Mouse (Mus musculus) CH12.LX (cell line): ENCODE data around the gene Sirt3. TPM values are rescaled to one million over a fixed set of nuclear protein-coding genes. Genes with fewer than 3 reads are reported as not detected.

Experiments
- DNase-seq: peaks from one replicate; pipeline ENCODE4 v3.0.0-alpha.2; 2013; ENCODE audit errors: extremely low read depth
- H3K27ac ChIP-seq: 2 replicates; pipeline ENCODE4 v1.5.1; 2012; ENCODE audit warnings: low read depth, mild to moderate bottlenecking, control low read depth, moderate library complexity; ENCODE audit not compliant: insufficient read depth
- H3K27me3 ChIP-seq: replicated peaks from 2 replicates; pipeline ENCODE3; 2012; ENCODE audit warnings: inconsistent platforms
- H3K36me3 ChIP-seq, 2 experiments: replicated peaks in 1 of 2; 2 replicates each; pipeline versions ENCODE3 to v1.6.1; 2012; ENCODE audit warnings: inconsistent platforms in 1 of 2, low read length in 1 of 2, mild to moderate bottlenecking in 1 of 2, mixed read lengths in 1 of 2, moderate library complexity in 1 of 2; ENCODE audit not compliant: control insufficient read depth in 1 of 2, insufficient read depth in 1 of 2
- H3K4me1 ChIP-seq, 2 experiments: 2 replicates each; pipeline ENCODE4 v1.6.1; 2012; ENCODE audit warnings: inconsistent platforms in 1 of 2, moderate library complexity in 1 of 2; ENCODE audit not compliant: insufficient read depth in 2 of 2, control insufficient read depth in 1 of 2
- H3K4me2 ChIP-seq: 2 replicates; pipeline ENCODE4 v1.6.1; 2012; ENCODE audit warnings: low read depth, mild to moderate bottlenecking, control low read depth; ENCODE audit not compliant: poor library complexity, insufficient read depth, severe bottlenecking
- H3K4me3 ChIP-seq, 3 experiments: fragments of 150-350 bp in 1 of 3; sonication (generic) in 1 of 3; replicated peaks in 1 of 3; 2 replicates each; pipeline versions ENCODE3 to v1.5.1; 2011 to 2012; ENCODE audit warnings: low read depth in 2 of 3, low read length in 2 of 3, mild to moderate bottlenecking in 2 of 3, moderate library complexity in 2 of 3, control low read depth in 1 of 3, improper control_type of control experiment in 1 of 3, inconsistent platforms in 1 of 3, mixed read lengths in 1 of 3; ENCODE audit not compliant: poor library complexity in 1 of 3
- H3K79me2 ChIP-seq: replicated peaks from 2 replicates; pipeline ENCODE4 v1.6.1; 2012; ENCODE audit warnings: mild to moderate bottlenecking, moderate library complexity; ENCODE audit not compliant: control insufficient read depth, poor library complexity, insufficient read depth, severe bottlenecking; ENCODE audit errors: extremely low read depth
- H3K9ac ChIP-seq: 2 replicates; pipeline ENCODE4 v1.6.1; 2012; ENCODE audit warnings: low read depth, mild to moderate bottlenecking, control low read depth, moderate library complexity; ENCODE audit not compliant: insufficient read depth
- H3K9me3 ChIP-seq: replicated peaks from 2 replicates; pipeline ENCODE3; 2012; ENCODE audit warnings: low read length, inconsistent platforms, mixed read lengths
- BHLHE40 ChIP-seq: IDR thresholded peaks from 2 replicates; pipeline ENCODE4 v1.6.1; 2011; ENCODE audit warnings: mild to moderate bottlenecking, low read depth, low read length, improper control_type of control experiment
- CHD2 ChIP-seq: IDR thresholded peaks from 2 replicates; pipeline ENCODE4 v1.6.1; 2011; ENCODE audit warnings: low read length, improper control_type of control experiment
- CTCF ChIP-seq, 2 experiments: IDR thresholded peaks in 1 of 2; conservative IDR thresholded peaks in 1 of 2; 2 replicates each; pipeline ENCODE4 v1.5.1; 2011 to 2012; ENCODE audit warnings: low read depth in 2 of 2, low read length in 2 of 2, improper control_type of control experiment in 1 of 2, inconsistent platforms in 1 of 2, mild to moderate bottlenecking in 1 of 2, moderate library complexity in 1 of 2
- ELF1 ChIP-seq: IDR thresholded peaks from 2 replicates; pipeline ENCODE4 v1.6.1; 2014; ENCODE audit warnings: low read depth, mild to moderate bottlenecking, inconsistent platforms, low read length, improper control_type of control experiment
- EP300 ChIP-seq: IDR thresholded peaks from 2 replicates; pipeline ENCODE4 v1.6.1; 2011; ENCODE audit warnings: low read length, improper control_type of control experiment
- GABPA ChIP-seq: IDR thresholded peaks from 2 replicates; pipeline ENCODE4 v1.6.1; 2012; ENCODE audit warnings: low read depth, low read length, improper control_type of control experiment, inconsistent platforms; ENCODE audit not compliant: insufficient replicate concordance
- IRF4 ChIP-seq: IDR thresholded peaks from 2 replicates; pipeline ENCODE4 v1.6.1; 2014; ENCODE audit warnings: low read depth, mild to moderate bottlenecking, inconsistent platforms, low read length, improper control_type of control experiment
- JUND ChIP-seq: conservative IDR thresholded peaks from 2 replicates; pipeline ENCODE4 v1.6.1; 2011; ENCODE audit warnings: low read depth, low read length, improper control_type of control experiment
- KAT2A ChIP-seq: IDR thresholded peaks from 2 replicates; pipeline ENCODE4 v1.6.1; 2012; ENCODE audit warnings: low read length, improper control_type of control experiment, inconsistent platforms; ENCODE audit not compliant: insufficient replicate concordance
- MAFK ChIP-seq: IDR thresholded peaks from 2 replicates; pipeline ENCODE4 v1.6.1; 2011; ENCODE audit warnings: low read length, improper control_type of control experiment; ENCODE audit not compliant: insufficient replicate concordance
- MAX ChIP-seq: IDR thresholded peaks from 2 replicates; pipeline ENCODE4 v1.6.1; 2011; ENCODE audit warnings: low read length, improper control_type of control experiment
- MEF2A ChIP-seq: IDR thresholded peaks from 2 replicates; pipeline ENCODE4 v1.6.1; 2014; ENCODE audit warnings: low read depth, mild to moderate bottlenecking, inconsistent platforms, low read length, improper control_type of control experiment, borderline replicate concordance
- PAX5 ChIP-seq: IDR thresholded peaks from 2 replicates; pipeline ENCODE4 v1.6.1; 2012; ENCODE audit warnings: low read length, inconsistent platforms, mixed read lengths
- POLR2A ChIP-seq: IDR thresholded peaks from 2 replicates; pipeline ENCODE4 v1.6.1; 2011; ENCODE audit warnings: low read depth, mild to moderate bottlenecking, improper control_type of control experiment, low read length
- POLR2AphosphoS2 ChIP-seq: IDR thresholded peaks from 2 replicates; pipeline ENCODE4 v1.6.1; 2011; ENCODE audit warnings: low read depth, low read length, improper control_type of control experiment
- RAD21 ChIP-seq: IDR thresholded peaks from 2 replicates; pipeline ENCODE4 v1.6.1; 2011; ENCODE audit warnings: low read depth, mild to moderate bottlenecking, low read length, improper control_type of control experiment, moderate library complexity
- SIN3A ChIP-seq: IDR thresholded peaks from 2 replicates; pipeline ENCODE4 v1.6.1; 2012; ENCODE audit warnings: low read length, improper control_type of control experiment, inconsistent platforms
- SMC3 ChIP-seq: IDR thresholded peaks from 2 replicates; pipeline ENCODE4 v1.6.1; 2011; ENCODE audit warnings: low read depth, low read length, improper control_type of control experiment
- TBP ChIP-seq: conservative IDR thresholded peaks from 2 replicates; pipeline ENCODE4 v1.6.1; 2011; ENCODE audit warnings: low read depth, low read length, improper control_type of control experiment
- TCF12 ChIP-seq: IDR thresholded peaks from 2 replicates; pipeline ENCODE4 v1.6.1; 2014; ENCODE audit warnings: low read depth, mild to moderate bottlenecking, inconsistent platforms, low read length, improper control_type of control experiment
- UBTF ChIP-seq: IDR thresholded peaks from 2 replicates; pipeline ENCODE4 v1.6.1; 2012; ENCODE audit warnings: low read depth, mild to moderate bottlenecking, inconsistent platforms, low read length, improper control_type of control experiment, moderate library complexity
- ZC3H11A ChIP-seq: IDR thresholded peaks from 2 replicates; pipeline ENCODE4 v1.6.1; 2012; ENCODE audit warnings: low read depth, mild to moderate bottlenecking, inconsistent platforms, low read length, improper control_type of control experiment
- ZKSCAN1 ChIP-seq: IDR thresholded peaks from 2 replicates; pipeline ENCODE4 v1.6.1; 2012; ENCODE audit warnings: low read depth, inconsistent platforms, low read length, improper control_type of control experiment, borderline replicate concordance
- ZMIZ1 ChIP-seq: IDR thresholded peaks from 2 replicates; pipeline ENCODE4 v1.6.1; 2012; ENCODE audit warnings: low read depth, mild to moderate bottlenecking, inconsistent platforms, low read length, improper control_type of control experiment
- ZNF384 ChIP-seq: IDR thresholded peaks from 2 replicates; pipeline ENCODE4 v1.6.1; 2012; ENCODE audit warnings: low read depth, low read length, improper control_type of control experiment, inconsistent platforms
- dilution Hi-C: fragments of 300-500 bp; cut with MboI; formaldehyde crosslinking; loops from 2 replicates; pipeline ENCODE4 v1.14.3; 2020; ENCODE audit warnings: low sequenced_read_pairs; ENCODE audit not compliant: extremely low pct_unique_long_range_greater_than_20kb, extremely low pct_ligation_motif_present
- in situ Hi-C: fragments of 300-500 bp; cut with MboI; formaldehyde crosslinking; loops from 3 replicates; pipeline ENCODE4 v1.14.3; 2019; ENCODE audit warnings: low sequenced_read_pairs, low pct_ligation_motif_present, low pct_unique_long_range_greater_than_20kb, mixed read lengths
- polyA plus RNA-seq: library from polyadenylated mRNA; unstranded; fragments of >175 nt; gene quantifications from 2 replicates; pipeline ENCODE4 v1.2.1, GENCODE M21; 2012; ENCODE audit warnings: low read depth; ENCODE audit not compliant: insufficient read length
- total RNA-seq, 2 experiments: library from RNA; depleted of rRNA; stranded (reverse); fragments of 300-350 nt in 1 of 2; fragments of >200 nt in 1 of 2; gene quantifications; 2 replicates each; pipeline ENCODE4 v1.2.3; 2012 to 2014

Gene Sirt3
- total and polyA plus RNA-seq, 3 experiments = 12.6 to 23.7 (median 16.6) TPM

- Histone ChIP-seq H3K79me2 (no peaks in the 10 kb centered on the region), H3K4me1 (no peaks in the 10 kb centered on the region), H3K4me3 (no peak overlapping the region), H3K9ac (no peak overlapping the region), H3K27ac (no peak overlapping the region), H3K36me3 (no peaks in the 10 kb centered on the region), H3K4me2 (no peak overlapping the region), H3K27me3 (peaks cover 81% of the 10 kb centered on the region)
- DNase-seq = no peak
- dilution Hi-C loops (no loop called here), in situ Hi-C loops (loop anchor here (25.0 kb wide), 1 partner anchor 749 kb away; the partner anchor contains the start of genes Caly and Prap1)
- no peak for TF ChIP-seq ELF1
- no peak for TF ChIP-seq CTCF (conservative IDR thresholded peaks at IDR 0.05 in 1 of 2, IDR thresholded peaks at IDR 0.05 in 1 of 2; ENCODE audit: low read depth in 2 of 2, low read length in 2 of 2)
- TF ChIP-seq MEF2A = no peak
- TF ChIP-seq JUND = no peak
- TF ChIP-seq TBP = no peak
- TF ChIP-seq EP300 = no peak
- TF ChIP-seq GABPA = no peak
- TF ChIP-seq PAX5 = no peak
- TF ChIP-seq SIN3A = no peak
- no peak for TF ChIP-seq MAX
- TF ChIP-seq IRF4 = no peak
- TF ChIP-seq ZC3H11A = no peak
- no peak for TF ChIP-seq ZMIZ1
- no peak for TF ChIP-seq TCF12
- TF ChIP-seq RAD21 = no peak
- no peak for TF ChIP-seq BHLHE40
- TF ChIP-seq KAT2A = no peak
- TF ChIP-seq MAFK = no peak
- no peak for TF ChIP-seq CHD2
- TF ChIP-seq, all 38 proteins: peak for 0
- H3K9me3 ChIP-seq = no peaks in the 10 kb centered on the region
These were observed 45.6 kb downstream of the Sirt3 start for GRCm38 (mm10) chr7:140836243-140837115.

- Histone ChIP-seq H3K4me2 (no peak overlapping the region), H3K79me2 (no peaks in the 10 kb centered on the region), H3K4me1 (no peaks in the 10 kb centered on the region), H3K9ac (no peak overlapping the region), H3K4me3 (no peak overlapping the region), H3K9me3 (no peaks in the 10 kb centered on the region), H3K36me3 (no peaks in the 10 kb centered on the region), H3K27me3 (peaks cover 79% of the 10 kb centered on the region), H3K27ac (no peak overlapping the region)
- in situ Hi-C loops = loop anchor here (25.0 kb wide), 1 partner anchor 748 kb away; the partner anchor contains the start of genes Caly and Prap1
- dilution Hi-C loops = no loop called here
- no peak for DNase-seq
- no peak for TF ChIP-seq POLR2A
- TF ChIP-seq ZMIZ1 = no peak
- TF ChIP-seq SMC3 = no peak
- TF ChIP-seq RAD21 = no peak
- no peak for TF ChIP-seq MEF2A
- TF ChIP-seq IRF4 = no peak
- no peak for TF ChIP-seq ELF1
- no peak for TF ChIP-seq MAFK
- no peak for TF ChIP-seq ZNF384
- TF ChIP-seq EP300 = no peak
- no peak for TF ChIP-seq UBTF
- TF ChIP-seq PAX5 = no peak
- TF ChIP-seq CHD2 = no peak
- TF ChIP-seq BHLHE40 = no peak
- TF ChIP-seq POLR2AphosphoS2 = no peak
- no peak for TF ChIP-seq ZKSCAN1
- TF ChIP-seq GABPA = no peak
These were observed 46.4 kb downstream of the Sirt3 start for GRCm38 (mm10) chr7:140835758-140836087.
